Mouse (Mus musculus): ENCODE measurements around the gene Gm20388.

- TF ChIP-seq CTCF (IDR thresholded peaks at IDR 0.05; ENCODE audit: borderline replicate concordance, extremely low read depth, insufficient read depth, insufficient read length) = no peak
- TF ChIP-seq POLR2A (IDR thresholded peaks at IDR 0.05; ENCODE audit: borderline replicate concordance, extremely low read depth, insufficient read depth, insufficient read length, poor library complexity, severe bottlenecking) = no peak
Observed at GRCm38 (mm10) chr8:123031321-123031978, 3120.8 kb downstream of the Gm20388 start.

Data from brain, embryonic 14.5 days (tissue).